Mouse (Mus musculus) macrophage (primary cell): ENCODE measurements around the gene Gm28374. TPM values are rescaled to one million over a fixed set of nuclear protein-coding genes. Genes with fewer than 3 reads are reported as not detected.

Experiments used
- H3K27ac ChIP-seq: fragments of 350-480 bp; formaldehyde crosslinking; 2 replicates; pipeline ENCODE4 v1.9.0; 2021
- H3K36me3 ChIP-seq: fragments of 350-480 bp; formaldehyde crosslinking; 2 replicates; pipeline ENCODE4 v1.9.0; 2021; ENCODE audit errors: inconsistent target
- H3K4me3 ChIP-seq: fragments of 350-480 bp; formaldehyde crosslinking; 2 replicates; pipeline ENCODE4 v1.9.0; 2021; ENCODE audit errors: inconsistent target
- H3K79me2 ChIP-seq: fragments of 350-480 bp; formaldehyde crosslinking; 2 replicates; pipeline ENCODE4 v1.9.0; 2021; ENCODE audit errors: inconsistent target
- WGBS: methylation state at CpG from one replicate; pipeline ENCODE4 v1.1.7; 2026; ENCODE audit warnings: inconsistent platforms; ENCODE audit not compliant: missing documents; 5-methylcytosine and 5-hydroxymethylcytosine counted together
- polyA plus RNA-seq: library from polyadenylated mRNA; stranded (reverse); fragments of 250-400 nt; gene quantifications from 3 replicates; pipeline ENCODE4 v1.2.4, GENCODE M21; 2018; ENCODE audit warnings: inconsistent platforms

Gm28374 gene
- polyA plus RNA-seq, 1 experiment from 2014 or later, result 0.26 TPM

DNA sequence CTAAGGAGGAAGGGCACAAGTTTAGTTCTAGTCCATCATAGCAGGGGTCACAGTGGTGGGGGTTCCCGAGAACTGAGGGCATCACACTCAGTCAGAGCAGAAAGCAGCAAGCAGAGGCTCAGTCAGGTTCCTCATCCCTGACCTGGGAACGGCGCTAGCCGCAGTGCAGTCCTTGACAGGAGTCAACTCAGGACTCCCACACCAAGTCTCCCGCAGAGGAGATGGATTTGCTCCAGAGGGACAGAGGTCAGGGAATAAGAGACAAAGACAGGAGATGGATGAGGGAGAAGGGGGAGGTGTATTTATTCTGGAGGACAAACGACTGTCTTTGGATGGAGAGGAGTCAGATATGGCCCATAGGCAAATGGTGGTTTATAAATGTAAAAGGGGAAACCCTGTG, 31.1 kb upstream of the Gm28374 start:
- WGBS, result 89% methylated on average over 6 of the region's 6 CpGs
- Histone ChIP-seq H3K79me2 (peaks cover 12% of the 10 kb centered on the region; the same call in 1 of the 2 replicates), H3K27ac (no peak overlapping the region), H3K4me3 (no peak overlapping the region), H3K36me3 (peaks cover 7% of the 10 kb centered on the region; the same call in 1 of the 2 replicates)

DNA sequence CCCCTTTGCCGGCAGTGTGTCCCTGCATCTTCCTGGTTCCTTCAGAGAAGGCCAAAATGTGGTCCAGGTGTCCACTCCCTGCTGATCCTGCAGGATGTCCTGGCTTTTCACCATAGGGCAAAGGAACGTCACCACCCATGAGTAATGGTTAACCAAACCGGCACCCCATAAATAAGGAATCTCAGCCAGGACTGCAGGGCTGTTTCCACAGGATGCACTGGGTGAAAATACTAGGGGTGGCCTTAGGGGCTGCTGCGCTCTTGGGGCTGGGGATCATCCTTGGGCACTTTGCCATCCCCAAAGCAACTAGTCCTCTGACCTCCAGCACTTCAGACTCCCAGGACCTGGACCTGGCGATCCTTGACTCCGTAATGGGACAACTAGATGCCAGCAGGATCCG, 23.5 kb upstream of the Gm28374 start, which contains the start of gene Naaladl1:
Naaladl1 (plus strand) TSS at position 197 of the 400 bp plus-strand sequence.
- no peaks in the 10 kb centered on the region for H3K36me3 ChIP-seq
- no peak within 1 kb of the TSS for H3K27ac ChIP-seq
- no peaks in the 10 kb centered on the region for H3K79me2 ChIP-seq
- WGBS, result 95% methylated on average over 7 of the region's 7 CpGs
- no peak within 1 kb of the TSS for H3K4me3 ChIP-seq

DNA sequence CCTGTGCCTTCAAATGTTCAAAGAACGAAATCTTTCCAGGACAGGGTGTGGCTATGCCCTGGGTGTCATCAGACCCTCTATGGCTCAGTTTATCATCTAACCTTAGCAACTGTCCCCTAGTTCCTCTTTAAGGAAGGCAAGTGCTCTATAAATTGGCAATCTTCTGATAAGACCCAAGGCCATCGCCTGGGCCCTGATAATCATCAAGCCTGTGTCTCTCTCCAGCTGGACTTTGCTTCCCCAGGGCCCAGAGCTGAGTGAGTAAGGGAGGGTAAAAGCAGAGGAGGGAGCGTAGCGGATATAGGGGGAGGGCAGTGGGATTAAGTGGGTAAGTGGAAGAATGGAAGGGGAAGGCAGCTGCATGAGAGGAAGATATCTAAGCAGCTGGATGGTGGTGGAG, 22.4 kb upstream of the Gm28374 start:
- Histone ChIP-seq H3K27ac (no peak overlapping the region), H3K4me3 (no peak overlapping the region), H3K79me2 (no peaks in the 10 kb centered on the region), H3K36me3 (no peaks in the 10 kb centered on the region)
- WGBS, result 94% methylated on average over 4 of the region's 4 CpGs

DNA sequence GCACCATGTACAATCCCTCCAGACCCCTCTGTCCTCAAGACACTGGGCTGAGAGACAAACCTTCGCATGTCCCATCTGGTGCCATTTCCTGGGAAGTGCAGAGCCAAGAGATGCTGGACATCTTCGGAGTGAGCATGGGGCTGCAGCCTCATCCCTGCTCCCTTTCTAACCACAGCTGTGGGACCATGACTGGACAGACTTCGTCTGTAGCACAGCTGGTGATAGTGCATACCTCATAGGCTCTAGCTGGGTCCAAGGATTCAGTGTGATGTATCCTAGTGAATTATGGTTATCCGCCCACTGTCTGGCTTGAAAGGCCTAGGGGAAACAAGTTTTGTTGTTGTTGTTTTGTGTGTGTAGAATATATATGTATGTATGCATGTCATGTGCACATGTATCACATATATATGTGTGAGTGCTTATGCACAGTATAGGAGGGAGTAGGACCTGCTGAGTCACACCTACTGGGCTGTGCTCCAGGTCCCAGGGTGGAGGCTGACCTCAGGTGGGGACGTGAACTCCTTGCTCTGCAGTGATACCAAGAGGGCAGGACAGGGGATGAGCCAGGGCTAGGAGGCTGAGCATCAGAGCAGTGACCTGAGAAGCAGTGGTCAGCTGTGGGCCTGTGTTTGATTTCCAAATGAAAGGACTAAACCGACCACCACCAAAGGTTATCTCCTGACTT, 20.3 kb upstream of the Gm28374 start:
- no peak overlapping the region for H3K27ac ChIP-seq
- no peaks in the 10 kb centered on the region for H3K79me2 ChIP-seq
- no peak overlapping the region for H3K4me3 ChIP-seq
- 81% methylated on average over 6 of the region's 6 CpGs for WGBS
- no peaks in the 10 kb centered on the region for H3K36me3 ChIP-seq

DNA sequence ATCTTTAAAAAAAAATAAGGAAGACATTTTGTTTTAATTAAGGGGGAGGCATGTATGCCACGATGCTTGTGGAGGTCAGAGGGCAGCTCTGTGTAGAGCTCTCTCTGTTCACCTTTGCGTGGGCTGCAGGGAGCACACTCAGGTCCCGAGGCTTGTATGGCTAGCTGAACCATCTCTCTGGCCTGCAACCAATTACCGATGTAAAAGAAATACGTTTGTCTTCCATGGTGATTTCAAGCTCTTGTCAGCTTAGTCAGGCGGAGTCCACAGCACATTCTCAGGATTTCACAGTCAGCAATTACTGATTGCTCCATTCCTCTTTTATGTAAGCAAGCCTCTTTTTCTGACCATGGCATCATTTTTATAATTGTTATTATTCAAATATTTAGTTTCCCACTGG, 19.1 kb upstream of the Gm28374 start:
- no peaks in the 10 kb centered on the region for H3K36me3 ChIP-seq
- WGBS, result 95% methylated on average over 6 of the region's 6 CpGs
- no peak overlapping the region for H3K4me3 ChIP-seq
- H3K27ac ChIP-seq, result no peak overlapping the region
- no peaks in the 10 kb centered on the region for H3K79me2 ChIP-seq

DNA sequence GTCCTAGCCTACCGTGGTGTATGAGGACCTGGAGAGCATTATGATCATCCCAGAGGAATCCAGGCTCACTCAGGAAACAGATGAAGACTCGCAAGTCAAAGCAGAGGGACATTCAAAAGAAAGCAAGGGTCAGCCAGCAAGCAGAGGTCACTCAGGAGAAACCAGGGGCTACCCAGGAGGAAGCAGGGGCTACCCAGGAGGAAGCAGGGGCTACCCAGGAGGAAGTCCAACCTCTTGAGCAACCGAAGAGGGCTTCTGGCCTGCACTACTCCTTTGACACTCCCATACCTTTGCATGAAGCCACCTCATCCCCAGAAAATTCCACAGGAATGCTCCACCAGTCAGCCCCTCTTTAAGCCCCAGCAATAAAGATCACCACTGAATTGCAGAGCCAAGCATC, 15.8 kb upstream of the Gm28374 start:
- H3K27ac ChIP-seq, result no peak overlapping the region
- WGBS, result 54% methylated on average over 3 of the region's 3 CpGs
- H3K36me3 ChIP-seq, result no peaks in the 10 kb centered on the region
- H3K79me2 ChIP-seq, result no peaks in the 10 kb centered on the region
- H3K4me3 ChIP-seq, result no peak overlapping the region

DNA sequence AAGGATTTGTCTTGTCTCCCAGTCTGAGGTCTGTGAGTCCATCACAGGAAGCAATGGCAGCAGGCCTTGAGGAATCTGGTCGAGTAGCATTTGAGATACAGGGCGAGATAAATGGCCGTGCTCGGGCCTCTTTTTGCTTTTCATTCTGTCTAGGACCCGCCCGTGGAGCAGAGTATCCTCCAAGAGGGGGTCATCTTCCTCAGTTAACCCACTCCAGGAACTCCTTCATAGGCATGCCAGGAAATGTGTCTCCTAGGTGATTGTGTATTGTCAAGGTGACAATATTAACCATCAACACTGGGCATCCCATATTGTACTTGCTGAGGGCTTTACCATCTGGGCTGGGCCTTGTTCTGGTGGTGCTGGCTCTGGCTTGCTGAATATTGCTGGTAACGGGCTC, 12.1 kb upstream of the Gm28374 start, which contains the start of gene AC131692.1:
AC131692.1 (plus strand) TSS at position 301 of the 400 bp plus-strand sequence.
- WGBS, result 93% methylated on average over 7 of the region's 7 CpGs
- peaks cover 33% of the 10 kb centered on the region; the same call in 1 of the 2 replicates for H3K79me2 ChIP-seq
- H3K27ac ChIP-seq, result no peak within 1 kb of the TSS
- no peak within 1 kb of the TSS for H3K4me3 ChIP-seq
- H3K36me3 ChIP-seq, result no peaks in the 10 kb centered on the region

DNA sequence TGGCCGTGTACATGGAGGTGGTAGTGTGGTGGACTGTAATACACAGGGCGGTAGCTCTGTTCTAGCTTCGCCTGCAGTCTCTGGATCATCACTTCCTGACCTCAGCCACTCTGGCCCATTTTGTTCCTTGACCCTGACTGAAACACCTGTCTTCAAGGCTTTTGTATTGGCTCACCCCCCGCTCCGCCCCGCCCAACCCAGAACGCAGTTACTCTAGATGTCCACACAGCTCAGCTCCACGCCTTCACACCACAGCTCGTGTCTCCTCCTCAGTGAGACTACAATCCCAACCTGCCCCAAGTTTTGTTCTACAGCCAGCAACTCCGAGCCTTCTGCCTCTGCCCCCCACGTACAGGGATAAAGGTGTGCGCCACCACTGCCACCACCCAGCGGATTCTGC, 6.8 kb upstream of the Gm28374 start:
- WGBS, result 96% methylated on average over 13 of the region's 13 CpGs
- Histone ChIP-seq H3K36me3 (no peaks in the 10 kb centered on the region), H3K79me2 (peaks cover 81% of the 10 kb centered on the region), H3K27ac (no peak overlapping the region), H3K4me3 (no peak overlapping the region)

DNA sequence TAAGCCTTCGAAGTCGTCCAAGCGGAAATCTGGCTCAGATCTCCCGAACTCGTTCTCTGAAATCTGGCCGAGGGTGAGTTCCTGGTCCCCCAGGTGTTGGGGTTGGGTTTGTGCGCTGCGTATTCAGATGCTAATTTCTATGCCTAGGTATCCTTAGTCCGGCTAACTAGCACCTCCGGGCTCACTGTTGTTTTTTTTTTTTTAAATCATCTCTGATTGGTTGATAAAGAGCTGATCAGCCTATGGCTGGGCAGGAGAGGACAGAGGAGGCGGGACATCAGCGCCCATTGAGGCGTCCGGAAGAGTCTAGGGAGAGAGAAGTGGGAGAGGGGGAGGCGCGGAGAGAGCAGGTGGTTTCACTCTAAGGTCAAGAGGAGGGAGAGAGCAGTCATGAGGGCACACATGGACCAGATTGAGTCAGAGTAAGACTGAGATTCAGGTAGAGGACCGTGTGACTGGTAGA, 3.4 kb upstream of the Gm28374 start:
- peak overlapping the region; percentile 64 for H3K27ac ChIP-seq
- WGBS, result 2% methylated on average over 17 of the region's 17 CpGs

DNA sequence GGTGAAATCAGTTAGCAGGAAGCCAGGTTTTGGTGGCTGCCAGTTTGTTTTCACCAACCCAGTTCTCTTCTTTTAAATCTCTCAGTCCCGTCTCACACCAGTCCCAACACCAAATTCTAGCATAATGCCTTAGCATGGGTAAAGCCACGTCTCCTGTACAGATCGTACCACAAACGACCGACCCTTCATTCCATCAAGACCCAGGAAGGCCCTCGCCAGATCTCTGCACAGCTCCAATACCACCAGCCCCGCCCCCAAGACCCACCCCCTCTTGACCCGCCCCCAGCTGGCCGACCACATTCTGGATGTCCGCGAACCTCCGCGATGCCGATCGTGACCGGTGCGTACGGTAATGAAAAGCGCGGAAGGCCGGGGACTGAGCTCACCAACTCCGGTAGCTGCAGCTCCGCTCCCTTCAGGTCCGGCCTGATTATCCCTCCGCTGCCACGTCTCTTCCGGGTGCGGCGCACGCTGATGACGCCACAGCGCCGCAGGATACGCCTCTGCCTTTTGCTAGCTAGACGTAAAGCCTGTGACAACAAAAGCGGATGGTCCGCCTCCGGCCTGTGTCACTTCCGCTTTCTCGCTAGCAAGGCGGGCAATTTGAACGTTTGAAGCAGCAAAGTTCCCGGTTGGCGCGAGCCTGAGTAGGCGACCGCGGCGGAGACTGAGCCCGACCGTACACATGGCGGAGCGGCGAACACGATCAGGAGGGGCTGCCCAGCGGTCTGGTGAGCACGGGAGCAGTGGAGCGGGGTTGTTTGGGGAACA, 2.6 kb upstream of the Gm28374 start, which contains the start of the genes Zfpl1 and Cdca5:
Zfpl1 (minus strand) TSS at position 479 of the 771 bp plus-strand sequence.
Cdca5 (plus strand) TSS at position 506 of the 771 bp plus-strand sequence.
- WGBS, result under 1% methylated on average over 52 of the region's 58 CpGs
- peaks cover 73% of the 10 kb centered on the region for H3K79me2 ChIP-seq
- peak within 1 kb of the TSS; percentile 64 for H3K27ac ChIP-seq
- H3K36me3 ChIP-seq, result peaks cover 26% of the 10 kb centered on the region
- H3K4me3 ChIP-seq, result peak within 1 kb of the TSS; percentile 96

More for the DNA sequence above, 3.4 kb upstream of the Gm28374 start:
- H3K4me3 ChIP-seq, result peak overlapping the region; percentile 96
- peaks cover 20% of the 10 kb centered on the region for H3K36me3 ChIP-seq
- H3K79me2 ChIP-seq, result peaks cover 81% of the 10 kb centered on the region

DNA sequence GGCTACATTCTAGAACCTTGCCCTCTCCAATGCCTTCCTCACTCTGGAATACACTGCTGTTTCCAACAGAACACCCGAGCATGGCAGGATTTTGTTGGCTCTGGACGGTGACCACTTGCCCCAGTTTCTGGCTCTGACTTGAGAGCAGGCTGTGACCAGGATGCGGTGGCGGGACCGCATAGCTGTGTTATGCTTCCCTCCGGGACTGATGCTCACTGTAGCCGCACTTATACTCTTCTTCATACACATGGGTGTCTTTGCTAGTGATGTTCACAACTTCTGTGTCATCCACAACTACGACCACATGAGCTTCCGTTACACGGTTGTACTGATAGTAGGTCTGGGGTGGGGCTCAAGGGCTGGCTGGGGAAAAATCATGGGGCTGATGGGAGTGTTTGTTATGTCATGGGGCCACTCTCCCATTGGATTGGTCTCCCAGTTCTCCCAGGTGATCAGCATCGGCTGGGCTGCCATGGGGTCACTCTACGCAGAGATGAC, 2.0 kb downstream of the Gm28374 start, which contains the start of gene Tmem262:
Tmem262 (plus strand) TSS at position 51 of the 498 bp plus-strand sequence.
- Histone ChIP-seq H3K36me3 (peaks cover 26% of the 10 kb centered on the region), H3K79me2 (peaks cover 47% of the 10 kb centered on the region)
- 93% methylated on average over 12 of the region's 12 CpGs for WGBS

DNA sequence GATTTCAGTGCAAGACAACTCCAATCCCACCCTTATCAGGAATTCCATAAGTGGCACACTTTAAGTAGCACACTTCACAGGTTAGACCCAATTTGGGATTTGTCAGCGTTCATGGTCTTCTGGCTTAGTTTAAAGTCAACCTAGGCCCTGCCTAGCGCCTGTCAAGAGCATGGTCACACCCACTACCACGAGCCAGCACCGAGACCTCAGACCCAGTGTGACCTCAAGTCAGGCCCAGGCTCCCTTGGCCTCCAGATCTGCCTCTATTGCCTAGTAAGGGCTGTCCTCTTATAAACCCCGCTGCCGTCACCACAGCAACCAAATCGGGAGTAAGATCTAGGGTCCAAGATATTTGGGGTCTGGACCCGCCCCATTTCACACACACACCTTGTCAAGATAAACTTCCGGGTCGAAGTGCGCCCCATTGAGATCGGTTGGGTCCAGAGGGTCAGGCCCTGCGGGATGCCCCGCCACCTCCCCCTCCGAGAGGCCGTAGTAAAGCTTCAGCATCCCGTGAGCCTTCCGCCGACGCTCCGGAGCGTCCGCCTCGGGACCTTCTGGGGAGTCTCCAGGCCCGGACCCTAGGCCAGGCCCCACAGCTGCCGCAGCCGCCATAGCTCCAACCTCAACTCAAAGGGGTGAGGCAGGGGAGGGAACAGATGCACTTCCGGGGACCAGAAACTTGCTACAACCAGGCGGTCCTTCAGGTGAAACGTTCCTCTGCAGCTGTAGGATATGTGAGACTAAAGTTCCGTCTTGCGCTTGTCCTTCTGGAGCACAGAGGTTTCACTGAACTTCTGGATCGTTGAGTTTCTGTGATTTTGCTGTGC, 5.3 kb downstream of the Gm28374 start, which contains the start of gene Vps51:
Vps51 (minus strand) TSS at position 668 of the 830 bp plus-strand sequence.
- WGBS, result 2% methylated on average over 31 of the region's 33 CpGs
- H3K4me3 ChIP-seq, result peak within 1 kb of the TSS; percentile 89
- H3K27ac ChIP-seq, result peak within 1 kb of the TSS; percentile 54
- H3K36me3 ChIP-seq, result peaks cover 15% of the 10 kb centered on the region
- H3K79me2 ChIP-seq, result peaks cover 42% of the 10 kb centered on the region

More for the DNA sequence above, 2.0 kb downstream of the Gm28374 start, which contains the start of gene Tmem262:
- Histone ChIP-seq H3K4me3 (no peak within 1 kb of the TSS), H3K27ac (no peak within 1 kb of the TSS)

DNA sequence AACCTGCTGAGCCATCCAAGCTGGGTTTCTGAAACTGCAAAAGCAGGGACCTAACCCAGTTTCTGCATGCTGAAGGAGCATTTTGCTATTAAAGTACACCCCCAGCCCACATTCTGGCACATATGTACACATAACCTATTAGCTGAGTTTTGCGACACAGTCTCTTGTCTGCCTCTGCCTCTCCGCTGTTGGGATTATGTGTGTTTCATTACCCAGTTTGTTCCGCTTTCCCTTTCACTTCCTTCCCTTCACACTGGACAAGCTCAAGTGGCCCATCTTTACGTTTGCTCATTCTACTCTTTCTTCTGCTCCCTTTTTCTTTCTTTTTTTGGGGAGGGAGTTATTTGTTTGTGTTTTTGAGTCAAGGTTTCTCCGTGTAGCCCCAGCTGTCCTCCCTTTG, 8.2 kb downstream of the Gm28374 start:
- Histone ChIP-seq H3K79me2 (peaks cover 42% of the 10 kb centered on the region), H3K36me3 (peaks cover 14% of the 10 kb centered on the region; the same call in 1 of the 2 replicates), H3K27ac (peak overlapping the region; percentile 72), H3K4me3 (peak overlapping the region; percentile 7; the same call in 1 of the 2 replicates)
- 32% methylated on average over 5 of the region's 5 CpGs for WGBS

DNA sequence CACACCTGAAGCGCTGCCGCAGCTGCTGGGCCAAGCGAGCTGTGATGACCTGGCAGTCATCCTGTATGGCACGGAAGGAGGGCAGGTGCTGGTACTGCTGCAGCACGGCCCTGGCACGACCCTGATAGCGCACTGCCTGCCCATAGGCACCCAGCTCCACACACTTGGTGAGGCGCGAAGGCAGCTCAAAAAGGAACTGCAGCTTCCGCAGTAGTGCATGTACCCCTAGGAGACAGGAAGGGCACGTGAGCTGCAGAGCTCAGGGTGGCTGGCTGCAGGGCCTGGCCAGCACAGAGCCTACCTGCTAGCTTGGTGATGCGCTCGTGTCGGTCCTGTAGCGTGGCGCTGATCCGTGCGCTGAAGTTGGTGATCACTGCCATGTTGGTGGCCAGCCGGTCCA, 10.8 kb downstream of the Gm28374 start:
- peaks cover 36% of the 10 kb centered on the region for H3K79me2 ChIP-seq
- no peak overlapping the region for H3K27ac ChIP-seq
- 60% methylated on average over 11 of the region's 19 CpGs for WGBS
- peaks cover 18% of the 10 kb centered on the region; the same call in 1 of the 2 replicates for H3K36me3 ChIP-seq
- H3K4me3 ChIP-seq, result no peak overlapping the region
